Mouse (Mus musculus) CH12.LX (cell line): Measurements from ENCODE around the gene Ttc7b.

Source experiments
- CHD1 ChIP-seq: IDR thresholded peaks from 2 replicates; pipeline ENCODE4 v1.6.1; 2012; ENCODE audit warnings: low read depth, low read length, improper control_type of control experiment, inconsistent platforms
- CHD2 ChIP-seq: IDR thresholded peaks from 2 replicates; pipeline ENCODE4 v1.6.1; 2011; ENCODE audit warnings: low read length, improper control_type of control experiment
- CTCF ChIP-seq, 2 experiments: IDR thresholded peaks in 1 of 2; conservative IDR thresholded peaks in 1 of 2; 2 replicates each; pipeline ENCODE4 v1.5.1; 2011 to 2012; ENCODE audit warnings: low read depth in 2 of 2, low read length in 2 of 2, improper control_type of control experiment in 1 of 2, inconsistent platforms in 1 of 2, mild to moderate bottlenecking in 1 of 2, moderate library complexity in 1 of 2
- ELF1 ChIP-seq: IDR thresholded peaks from 2 replicates; pipeline ENCODE4 v1.6.1; 2014; ENCODE audit warnings: low read depth, mild to moderate bottlenecking, inconsistent platforms, low read length, improper control_type of control experiment
- EP300 ChIP-seq: IDR thresholded peaks from 2 replicates; pipeline ENCODE4 v1.6.1; 2011; ENCODE audit warnings: low read length, improper control_type of control experiment
- HCFC1 ChIP-seq: IDR thresholded peaks from 2 replicates; pipeline ENCODE4 v1.6.1; 2012; ENCODE audit warnings: low read depth, mild to moderate bottlenecking, inconsistent platforms, low read length, improper control_type of control experiment
- KAT2A ChIP-seq: IDR thresholded peaks from 2 replicates; pipeline ENCODE4 v1.6.1; 2012; ENCODE audit warnings: low read length, improper control_type of control experiment, inconsistent platforms; ENCODE audit not compliant: insufficient replicate concordance
- MYC ChIP-seq: IDR thresholded peaks from 2 replicates; pipeline ENCODE4 v1.6.1; 2011; ENCODE audit warnings: low read depth, mild to moderate bottlenecking, improper control_type of control experiment, low read length
- RAD21 ChIP-seq: IDR thresholded peaks from 2 replicates; pipeline ENCODE4 v1.6.1; 2011; ENCODE audit warnings: low read depth, mild to moderate bottlenecking, low read length, improper control_type of control experiment, moderate library complexity
- TCF12 ChIP-seq: IDR thresholded peaks from 2 replicates; pipeline ENCODE4 v1.6.1; 2014; ENCODE audit warnings: low read depth, mild to moderate bottlenecking, inconsistent platforms, low read length, improper control_type of control experiment

DNA sequence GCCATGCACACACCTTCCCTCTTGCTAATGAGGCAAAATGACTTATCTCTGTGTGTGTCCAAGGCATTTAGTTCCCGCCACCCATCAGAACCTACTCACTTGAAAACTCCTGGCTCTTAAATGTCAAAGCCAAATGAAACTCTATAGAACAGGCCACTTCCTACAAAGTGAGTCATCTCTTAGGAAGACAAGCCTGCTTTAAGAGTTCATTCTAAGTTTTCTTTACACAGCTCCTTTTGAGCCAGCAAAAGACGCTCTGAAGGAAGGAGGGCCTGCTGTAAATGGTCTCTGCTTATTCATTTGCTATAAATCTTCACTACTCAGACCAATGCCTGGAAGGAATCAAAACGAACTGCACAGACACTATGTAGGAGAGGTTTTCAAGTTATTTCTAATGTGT is 116.2 kb downstream of the Ttc7b start:
- no peak for TF ChIP-seq EP300
- TF ChIP-seq CTCF (conservative IDR thresholded peaks at IDR 0.05 in 1 of 2, IDR thresholded peaks at IDR 0.05 in 1 of 2; ENCODE audit: low read depth in 2 of 2, low read length in 2 of 2) = no peak
- TF ChIP-seq CHD2 = no peak
- no peak for TF ChIP-seq CHD1
- no peak for TF ChIP-seq RAD21
- TF ChIP-seq TCF12 = no peak
- no peak for TF ChIP-seq HCFC1
- no peak for TF ChIP-seq KAT2A
- no peak for TF ChIP-seq MYC
- no peak for TF ChIP-seq ELF1
